Mouse (Mus musculus): ENCODE results near the gene Dctd.

GRCm38 (mm10) chr8:48202632-48203031 is 103.7 kb downstream of the Dctd start:
- no peak for TF ChIP-seq CTCF (IDR thresholded peaks at IDR 0.05; ENCODE audit: low read depth, low read length)
- no peak for TF ChIP-seq POLR2A (IDR thresholded peaks at IDR 0.05; ENCODE audit: borderline replicate concordance, low read depth, low read length)

Measured in bone marrow macrophage, adult 2 months (primary cell).